Mouse (Mus musculus) adrenal gland, postnatal 14 days (tissue): ENCODE data around the gene Dcp1a. TPM values are rescaled to one million over a fixed set of nuclear protein-coding genes. Genes with fewer than 3 reads are reported as not detected.

Experiments used
- DNase-seq: peaks from one replicate; pipeline ENCODE4 v3.0.0; 2021; ENCODE audit warnings: mixed read lengths
- long read RNA-seq, 2 experiments: library from polyadenylated mRNA; stranded (forward); transcript quantifications; one replicate each; pipeline ENCODE4 v2.0.0; 2021
- total RNA-seq: library from RNA; stranded (reverse); gene quantifications from 2 replicates; pipeline ENCODE4 v1.2.3, GENCODE M21; 2021

Dcp1a gene
- 22.6 and 30.2 TPM in 2 replicates for total RNA-seq
- long read RNA-seq, experiment 1, full-length matches to known transcripts: 3 of 7 reads
- long read RNA-seq, experiment 1, partial matches to known transcripts: 2 of 7 reads
- long read RNA-seq, experiment 1, other reads (novel, unspliced or antisense): 2 of 7 reads
- long read RNA-seq, experiment 2, full-length matches to known transcripts: 2 of 8 reads
- long read RNA-seq, experiment 2, partial matches to known transcripts: 0 of 8 reads
- long read RNA-seq, experiment 2, other reads (novel, unspliced or antisense): 6 of 8 reads

GRCm38 (mm10) chr14:30479361-30479948 lies at the start of gene Dcp1a:
TSS of gene Dcp1a (plus strand) at chr14:30479535.
- peak; percentile 97 for DNase-seq

- DNase-seq: peak; percentile 7
These were observed 49.7 kb upstream of the Dcp1a start for GRCm38 (mm10) chr14:30429606-30430005.

- no peak for DNase-seq
These were observed 49.3 kb upstream of the Dcp1a start for GRCm38 (mm10) chr14:30430026-30430425.

- no peak for DNase-seq
These were observed 48.9 kb upstream of the Dcp1a start for GRCm38 (mm10) chr14:30430446-30430845.

GRCm38 (mm10) chr14:30435316-30435715 lies 44.0 kb upstream of the Dcp1a start:
- no peak for DNase-seq

DNA sequence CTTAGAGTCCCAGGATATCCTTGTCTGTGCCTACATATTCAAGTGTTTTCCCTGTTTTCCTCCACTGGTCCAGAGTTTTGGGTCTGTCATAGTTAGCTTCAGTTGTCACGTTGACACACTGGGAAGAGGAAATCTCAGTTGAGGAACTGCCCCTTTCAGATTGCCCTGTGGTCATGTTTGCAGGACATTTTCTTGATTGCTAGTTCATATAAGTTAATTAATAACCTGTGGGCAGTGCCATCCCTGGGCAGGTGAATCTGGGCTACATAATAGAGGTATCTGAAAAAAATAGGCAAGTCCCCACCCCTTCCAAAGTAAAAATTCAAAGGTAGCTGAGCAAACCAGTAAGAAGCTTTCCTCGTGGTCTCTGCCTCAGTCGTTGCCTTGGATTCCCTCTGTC lies 39.4 kb upstream of the Dcp1a start:
- DNase-seq: no peak

DNA sequence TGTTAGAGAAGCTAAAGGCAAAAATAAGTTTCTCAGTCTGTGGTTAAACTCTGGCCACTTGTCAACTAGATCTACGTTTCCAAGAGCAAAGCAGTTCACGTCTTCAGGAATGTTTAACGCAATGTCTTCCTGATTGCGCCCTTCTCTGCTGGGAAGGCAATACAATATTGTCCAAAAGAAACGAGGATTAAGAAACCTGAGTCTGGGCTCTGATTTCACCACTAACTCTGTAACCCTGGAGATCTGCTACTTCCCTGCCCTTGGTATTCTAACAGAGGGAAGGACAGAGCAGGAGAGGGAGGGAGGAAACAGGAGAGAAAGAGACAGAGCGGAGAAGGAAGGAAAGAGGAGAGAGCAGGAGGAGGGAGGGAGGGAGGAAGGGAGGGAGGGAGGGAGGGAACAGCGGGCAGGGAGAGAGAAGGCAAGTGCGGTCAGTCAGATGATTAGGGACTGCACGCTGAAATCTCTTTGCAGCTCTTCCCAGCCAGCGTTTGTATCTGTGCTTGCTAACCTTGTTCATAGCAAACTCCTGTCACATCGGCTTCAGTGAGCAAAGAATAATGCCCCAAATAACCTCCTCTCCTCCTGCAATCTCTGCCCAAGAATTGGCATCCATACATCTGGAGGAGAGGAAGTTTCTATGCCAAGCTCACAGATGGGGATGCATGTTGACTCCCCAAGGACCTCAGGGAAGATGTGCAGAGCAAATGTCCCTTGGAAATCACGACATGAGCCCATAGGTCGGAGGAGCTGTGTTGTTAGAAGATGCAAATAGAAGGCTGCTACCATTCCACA lies 23.3 kb upstream of the Dcp1a start:
- DNase-seq: no peak

DNA sequence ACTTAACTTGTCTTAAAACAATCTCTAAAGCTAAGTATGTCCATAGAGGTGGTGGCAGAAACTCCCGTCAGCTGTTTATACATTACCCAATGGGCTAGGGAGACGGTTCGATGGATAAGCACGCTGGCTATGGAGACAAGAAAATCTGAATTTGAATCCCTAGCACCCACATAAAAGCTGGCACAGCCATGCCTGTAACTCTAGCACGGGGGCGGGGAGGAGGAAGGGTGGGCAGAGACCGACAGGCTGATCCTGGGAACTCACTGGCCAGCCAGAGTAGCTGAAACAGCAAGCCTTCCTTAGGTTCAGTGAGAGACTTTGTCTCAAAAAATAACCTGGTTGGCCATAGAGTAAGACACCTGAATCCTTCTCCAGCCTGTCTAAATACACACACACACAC lies 21.9 kb upstream of the Dcp1a start:
- DNase-seq: no peak

GRCm38 (mm10) chr14:30457897-30458296 lies 21.4 kb upstream of the Dcp1a start:
- peak; percentile 31 for DNase-seq

GRCm38 (mm10) chr14:30458820-30459219 lies 20.5 kb upstream of the Dcp1a start:
- no peak for DNase-seq

- DNase-seq: peak; percentile 86
These were observed 19.3 kb upstream of the Dcp1a start for GRCm38 (mm10) chr14:30459891-30460523.

- DNase-seq: no peak
These were observed 16.0 kb upstream of the Dcp1a start for GRCm38 (mm10) chr14:30463312-30463711.

GRCm38 (mm10) chr14:30473605-30474004 lies 5.7 kb upstream of the Dcp1a start:
- no peak for DNase-seq

DNA sequence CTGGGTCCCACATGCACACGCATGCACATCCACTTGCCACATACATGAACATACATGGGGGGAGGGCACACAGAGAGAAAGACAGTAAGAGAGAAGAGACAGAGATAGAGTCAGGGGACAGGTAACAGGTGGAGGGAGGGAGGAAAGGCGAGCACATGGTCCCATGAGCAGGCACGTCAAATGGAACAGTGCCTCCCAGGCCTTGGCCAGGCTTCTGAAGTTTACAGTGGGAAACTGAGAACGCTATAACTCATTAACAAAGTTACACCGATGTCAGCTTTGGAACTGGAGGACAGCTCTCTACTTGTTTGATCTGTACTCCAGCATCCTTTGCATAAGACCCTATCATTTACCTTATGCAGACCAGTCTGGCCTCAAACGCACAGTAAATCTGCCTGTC lies 4.9 kb upstream of the Dcp1a start:
- no peak for DNase-seq

DNA sequence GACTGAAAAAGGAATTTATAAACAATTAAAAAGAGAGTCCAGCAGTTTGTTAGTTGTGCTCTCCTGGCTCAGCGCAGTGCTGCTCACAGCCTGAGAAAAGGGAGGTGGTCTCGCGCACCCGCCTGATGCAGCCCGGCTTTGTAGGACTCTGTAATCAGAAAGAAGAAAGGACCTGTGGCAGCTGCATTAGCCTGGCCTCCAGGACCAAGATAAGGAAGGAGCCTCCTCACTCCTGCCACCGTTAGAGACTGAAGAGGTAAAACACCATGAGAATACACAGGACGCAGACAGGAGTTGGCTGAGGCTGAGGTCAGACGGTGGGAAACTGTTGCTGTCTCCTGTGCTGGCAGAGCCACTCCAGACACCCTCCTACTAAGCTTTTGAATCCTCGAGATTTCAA lies 12.0 kb downstream of the Dcp1a start, which contains the start of gene Cacna1d:
TSS of gene Cacna1d (minus strand) at position 114 of the 400 bp plus-strand sequence.
- DNase-seq: no peak

GRCm38 (mm10) chr14:30493276-30493675 lies 13.9 kb downstream of the Dcp1a start:
- DNase-seq: no peak

GRCm38 (mm10) chr14:30494998-30495397 lies 15.7 kb downstream of the Dcp1a start:
- no peak for DNase-seq

DNA sequence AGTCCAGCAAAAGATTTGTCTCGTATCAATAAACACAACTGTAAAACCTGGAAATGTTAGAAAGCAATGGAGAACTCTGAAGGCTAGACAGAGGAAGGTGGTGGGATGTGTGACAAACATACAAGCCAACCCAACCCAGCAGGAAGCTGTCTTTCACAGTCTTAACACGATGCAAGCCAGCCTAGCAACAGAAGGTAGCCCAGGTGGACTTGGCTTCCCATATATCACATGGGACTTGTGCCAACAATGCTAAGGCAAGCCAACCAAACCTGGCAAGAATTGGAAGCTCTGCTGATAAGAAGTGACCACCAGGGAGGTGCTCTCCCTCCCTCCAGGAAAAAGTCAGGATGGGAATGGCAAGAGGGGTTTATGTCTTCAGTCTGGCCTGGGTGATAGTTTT lies 18.9 kb downstream of the Dcp1a start:
- DNase-seq: no peak

- DNase-seq: no peak
These were observed 25.7 kb downstream of the Dcp1a start for GRCm38 (mm10) chr14:30504990-30505389.

DNA sequence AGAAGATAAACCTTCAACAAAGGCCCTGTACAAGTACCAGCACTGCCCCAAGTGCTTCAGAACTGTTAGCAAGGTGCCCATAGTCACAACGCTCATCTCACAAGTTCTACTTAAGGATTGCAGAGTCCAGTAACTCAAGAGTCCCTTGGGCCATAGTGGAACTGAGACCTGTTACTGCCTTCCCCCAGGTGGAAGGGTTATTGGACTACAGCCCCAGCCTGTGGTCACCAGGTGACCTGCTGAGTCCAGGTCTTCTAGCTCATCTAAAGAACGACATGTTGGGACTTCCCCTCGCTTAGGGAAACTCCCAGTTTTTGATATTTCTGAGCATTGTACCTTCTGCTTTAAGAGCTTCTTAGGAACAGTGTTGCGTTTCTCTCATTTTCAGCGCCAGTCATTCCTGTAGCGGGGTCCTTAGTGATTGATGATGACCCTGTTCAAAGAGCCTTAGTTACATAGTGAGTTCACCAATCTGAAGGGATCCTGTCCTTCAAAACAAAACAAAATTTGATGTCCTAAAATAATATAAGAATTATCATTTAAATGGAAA lies 31.0 kb downstream of the Dcp1a start:
- no peak for DNase-seq

GRCm38 (mm10) chr14:30512896-30513295 lies 33.6 kb downstream of the Dcp1a start:
- no peak for DNase-seq

GRCm38 (mm10) chr14:30515931-30516723 lies 36.8 kb downstream of the Dcp1a start:
- peak; percentile 22 for DNase-seq
